Mouse (Mus musculus) heart, postnatal 25 days (tissue): ENCODE measurements around the gene Slc17a3. TPM values are rescaled to one million over a fixed set of nuclear protein-coding genes. Genes with fewer than 3 reads are reported as not detected.

Experiments
- DNase-seq: peaks from one replicate; pipeline ENCODE4 v3.0.0; 2022; ENCODE audit warnings: low spot score
- intact Hi-C: fragments of 180-260 bp; cut with DNase I; formaldehyde crosslinking; loops from one replicate; pipeline ENCODE4 v1.15.1; 2025
- total RNA-seq, 2 experiments: library from RNA; stranded (reverse); gene quantifications; 2 replicates each; pipeline ENCODE4 v1.2.3; 2021

The Slc17a3 gene
- total RNA-seq, 2 experiments from 2014 or later = not detected

GRCm38 (mm10) chr13:23868790-23869533, 29.7 kb downstream of the Slc17a3 start:
- DNase-seq = no peak
- intact Hi-C loops = no loop called here

- intact Hi-C loops = no loop called here
- no peak for DNase-seq
Measured at GRCm38 (mm10) chr13:23869996-23870395, 30.8 kb downstream of the Slc17a3 start.

GRCm38 (mm10) chr13:23873141-23873540, 33.9 kb downstream of the Slc17a3 start:
- intact Hi-C loops = no loop called here
- DNase-seq = no peak

- no peak for DNase-seq
- intact Hi-C loops = no loop called here
Measured at GRCm38 (mm10) chr13:23879106-23879505, 39.9 kb downstream of the Slc17a3 start.

- intact Hi-C loops = no loop called here
- no peak for DNase-seq
Measured at GRCm38 (mm10) chr13:23879636-23880035, 40.4 kb downstream of the Slc17a3 start.

- DNase-seq = no peak
- intact Hi-C loops = loop anchor here (5.0 kb wide), 1 partner anchor 93 kb away; no protein-coding TSS in a partner anchor
Measured at GRCm38 (mm10) chr13:23885540-23885939, 46.3 kb downstream of the Slc17a3 start.

- DNase-seq = no peak
- intact Hi-C loops = loop anchor here (5.0 kb wide), 1 partner anchor 95 kb away; no protein-coding TSS in a partner anchor
Measured at GRCm38 (mm10) chr13:23887026-23887725, 47.9 kb downstream of the Slc17a3 start.

GRCm38 (mm10) chr13:23889011-23889605, 49.9 kb downstream of the Slc17a3 start:
- intact Hi-C loops = loop anchor here (5.0 kb wide), 1 partner anchor 97 kb away; no protein-coding TSS in a partner anchor
- no peak for DNase-seq

GRCm38 (mm10) chr13:23892592-23893268, 53.5 kb downstream of the Slc17a3 start:
- DNase-seq = no peak
- intact Hi-C loops = no loop called here

- DNase-seq = no peak
- intact Hi-C loops = no loop called here
Measured at GRCm38 (mm10) chr13:23893269-23893593, 54.0 kb downstream of the Slc17a3 start.

- no peak for DNase-seq
- intact Hi-C loops = no loop called here
Measured at GRCm38 (mm10) chr13:23898242-23898641, 59.0 kb downstream of the Slc17a3 start.

- intact Hi-C loops = no loop called here
- no peak for DNase-seq
Measured at GRCm38 (mm10) chr13:23906906-23907305, 67.7 kb downstream of the Slc17a3 start.

GRCm38 (mm10) chr13:23910121-23910520, 70.9 kb downstream of the Slc17a3 start:
- intact Hi-C loops = no loop called here
- DNase-seq = no peak

Other genes with a start within 250 kb of the Slc17a3 start
- gene Hist1h2be, start 218.3 kb upstream of the Slc17a3 start, total RNA-seq = 10 to 100 TPM; 10.5 to 10.7 TPM
- gene Hist1h1e, start 216.9 kb upstream of the Slc17a3 start, total RNA-seq = 10 to 100 TPM; 35.6 to 42.0 TPM
- gene Hist1h2ac, start 155.5 kb upstream of the Slc17a3 start, total RNA-seq = 1 to 10 TPM; 1.5 to 1.9 TPM
- gene Hist1h2bc, start 155.2 kb upstream of the Slc17a3 start, total RNA-seq = 10 to 100 TPM; 73.7 to 74.9 TPM
- not detected for gene Hist1h1t, start 143.6 kb upstream of the Slc17a3 start, total RNA-seq
- gene Hist1h4c, start 141.0 kb upstream of the Slc17a3 start, total RNA-seq = 10 to 100 TPM; 42.4 to 60.8 TPM
- 10 to 100 TPM; 48.9 to 50.3 TPM for gene Hfe, start 128.6 kb upstream of the Slc17a3 start, total RNA-seq
- gene Hist1h1c, start 100.6 kb upstream of the Slc17a3 start, total RNA-seq = 100 to 1,000 TPM; 134 to 160 TPM
- 1 to 10 TPM; 3.2 to 9.1 TPM for gene Hist1h3c, start 93.8 kb upstream of the Slc17a3 start, total RNA-seq
- 10 to 100 TPM in 1 of 2 experiments, 1 to 10 TPM in 1; 9.6 to 11.4 TPM for gene Hist1h2bb, start 92.7 kb upstream of the Slc17a3 start, total RNA-seq
- gene Hist1h2ab, start 88.3 kb upstream of the Slc17a3 start, total RNA-seq = 10 to 100 TPM; 12.7 to 17.0 TPM
- gene Hist1h3b, start 87.2 kb upstream of the Slc17a3 start, total RNA-seq = 10 to 100 TPM; 19.3 to 26.5 TPM
- 10 to 100 TPM; 13.3 to 23.6 TPM for gene Hist1h4b, start 82.4 kb upstream of the Slc17a3 start, total RNA-seq
- 10 to 100 TPM; 12.6 to 15.8 TPM for gene Hist1h4a, start 78.2 kb upstream of the Slc17a3 start, total RNA-seq
- 10 to 100 TPM; 15.8 to 18.0 TPM for gene Hist1h3a, start 77.0 kb upstream of the Slc17a3 start, total RNA-seq
- 1 to 10 TPM; 5.4 to 9.2 TPM for gene Hist1h1a, start 75.8 kb upstream of the Slc17a3 start, total RNA-seq
- not detected for gene Trim38, start 69.5 kb upstream of the Slc17a3 start, total RNA-seq
- not detected for gene Slc17a2, start 32.4 kb upstream of the Slc17a3 start, total RNA-seq
- gene Slc17a1, start 28.3 kb downstream of the Slc17a3 start, total RNA-seq = not detected
- not detected for gene Slc17a4, start 75.6 kb downstream of the Slc17a3 start, total RNA-seq
- not detected for gene Hist1h2ba, start 94.7 kb downstream of the Slc17a3 start, total RNA-seq
- not detected for gene Hist1h2aa, start 95.0 kb downstream of the Slc17a3 start, total RNA-seq
- not detected for gene Scgn, start 151.8 kb downstream of the Slc17a3 start, total RNA-seq